Mouse (Mus musculus): ENCODE results near the gene Arl14ep. TPM values are rescaled to one million over a fixed set of nuclear protein-coding genes. Genes with fewer than 3 reads are reported as not detected.

Gene Arl14ep
- polyA plus RNA-seq, 1 experiment from 2014 or later, result 43.2 TPM

GRCm38 (mm10) chr2:106984945-106985344, 10.7 kb upstream of the Arl14ep start:
- 93% methylated on average over 2 of the region's 2 CpGs for WGBS
- no peak for DNase-seq (ENCODE audit: low spot score)
- H3K4me3 ChIP-seq (ENCODE audit: low read depth, low read length), result no peak overlapping the region
- ATAC-seq (ENCODE audit: low read depth), result no peak
- H3K27me3 ChIP-seq (replicated peaks; ENCODE audit: control insufficient read depth, insufficient read depth, low read length), result no peaks in the 10 kb centered on the region
- H3K9me3 ChIP-seq (ENCODE audit: control insufficient read depth, low read length), result no peaks in the 10 kb centered on the region
- H3K4me2 ChIP-seq (ENCODE audit: low read depth, low read length), result no peak overlapping the region
- H3K9ac ChIP-seq (ENCODE audit: low read depth, low read length), result no peak overlapping the region
- H3K4me1 ChIP-seq (ENCODE audit: control insufficient read depth, insufficient read depth, low read length), result no peaks in the 10 kb centered on the region
- H3K27ac ChIP-seq (replicated peaks; ENCODE audit: low read depth, low read length), result no peak overlapping the region
- H3K36me3 ChIP-seq (ENCODE audit: control insufficient read depth, insufficient read depth, low read length), result no peaks in the 10 kb centered on the region

DNA sequence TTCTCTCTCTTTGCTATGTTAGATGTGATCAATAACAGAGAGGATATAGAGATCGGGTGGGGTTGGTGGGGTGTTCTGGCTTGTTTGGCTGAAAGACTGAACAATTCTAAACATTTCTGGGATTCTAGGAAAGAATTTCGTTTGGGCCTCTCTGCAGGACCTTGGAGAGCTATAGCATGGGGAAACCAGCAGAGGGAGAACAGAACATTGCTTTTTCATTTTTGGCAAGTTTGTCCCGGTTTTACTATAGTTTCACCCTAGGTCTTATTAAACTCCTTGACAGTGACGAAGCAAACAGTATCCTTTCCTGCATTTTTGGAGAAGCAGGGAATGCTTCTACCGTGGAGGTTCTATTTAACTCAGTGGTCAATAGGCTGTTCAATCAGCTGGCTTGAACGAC, 8.3 kb upstream of the Arl14ep start:
- DNase-seq (ENCODE audit: low spot score), result peak; percentile 17

DNA sequence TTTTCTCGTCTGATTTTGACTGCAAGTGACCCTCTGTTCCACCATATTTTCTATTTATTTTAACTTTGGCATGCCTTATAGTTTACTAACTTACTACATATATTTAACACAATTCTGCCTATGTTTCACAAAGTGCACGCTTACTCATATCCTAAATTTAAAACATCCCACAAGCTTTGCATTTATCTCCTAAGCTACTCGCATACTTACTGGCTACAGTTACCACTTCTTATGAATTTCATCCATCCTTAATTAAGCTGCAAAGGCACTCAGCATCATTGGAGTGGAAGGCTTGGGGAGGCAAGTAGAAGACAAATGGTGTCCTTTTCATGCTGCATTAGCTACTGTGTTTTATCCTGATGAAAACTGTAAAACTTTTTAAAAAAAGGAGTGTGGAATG, 2.2 kb upstream of the Arl14ep start:
- H3K27ac ChIP-seq (replicated peaks; ENCODE audit: low read depth, low read length), result no peak overlapping the region
- no peak for ATAC-seq (ENCODE audit: low read depth)
- no peaks in the 10 kb centered on the region for H3K9me3 ChIP-seq (ENCODE audit: control insufficient read depth, low read length)
- peaks cover 3% of the 10 kb centered on the region for H3K4me1 ChIP-seq (ENCODE audit: control insufficient read depth, insufficient read depth, low read length)
- H3K9ac ChIP-seq (ENCODE audit: low read depth, low read length), result no peak overlapping the region
- no peak for DNase-seq (ENCODE audit: low spot score)
- H3K36me3 ChIP-seq (ENCODE audit: control insufficient read depth, insufficient read depth, low read length), result no peaks in the 10 kb centered on the region
- no peak overlapping the region for H3K4me3 ChIP-seq (ENCODE audit: low read depth, low read length)
- WGBS, result 77% methylated on average over 3 of the region's 3 CpGs
- H3K27me3 ChIP-seq (replicated peaks; ENCODE audit: control insufficient read depth, insufficient read depth, low read length), result no peaks in the 10 kb centered on the region
- no peak overlapping the region for H3K4me2 ChIP-seq (ENCODE audit: low read depth, low read length)

More for the DNA sequence above, 8.3 kb upstream of the Arl14ep start:
- H3K9me3 ChIP-seq (ENCODE audit: control insufficient read depth, low read length), result no peaks in the 10 kb centered on the region
- H3K27me3 ChIP-seq (replicated peaks; ENCODE audit: control insufficient read depth, insufficient read depth, low read length), result no peaks in the 10 kb centered on the region
- H3K4me3 ChIP-seq (ENCODE audit: low read depth, low read length), result no peak overlapping the region
- ATAC-seq (ENCODE audit: low read depth), result no peak
- no peak overlapping the region for H3K4me2 ChIP-seq (ENCODE audit: low read depth, low read length)
- H3K4me1 ChIP-seq (ENCODE audit: control insufficient read depth, insufficient read depth, low read length), result no peaks in the 10 kb centered on the region
- no peaks in the 10 kb centered on the region for H3K36me3 ChIP-seq (ENCODE audit: control insufficient read depth, insufficient read depth, low read length)
- WGBS, result 37% methylated on average over 6 of the region's 6 CpGs
- H3K9ac ChIP-seq (ENCODE audit: low read depth, low read length), result no peak overlapping the region
- H3K27ac ChIP-seq (replicated peaks; ENCODE audit: low read depth, low read length), result no peak overlapping the region

- H3K27me3 ChIP-seq (replicated peaks; ENCODE audit: control insufficient read depth, insufficient read depth, low read length), result no peaks in the 10 kb centered on the region
- peak overlapping the region; percentile 82 for H3K9ac ChIP-seq (ENCODE audit: low read depth, low read length)
- ATAC-seq (ENCODE audit: low read depth) (no peak), DNase-seq (ENCODE audit: low spot score) (peak; percentile 20)
- peak overlapping the region; percentile 57 for H3K4me3 ChIP-seq (ENCODE audit: low read depth, low read length)
- peaks cover 7% of the 10 kb centered on the region for H3K36me3 ChIP-seq (ENCODE audit: control insufficient read depth, insufficient read depth, low read length)
- 55% methylated on average over 17 of the region's 17 CpGs for WGBS
- H3K27ac ChIP-seq (replicated peaks; ENCODE audit: low read depth, low read length), result no peak overlapping the region
- peak overlapping the region; percentile 57 for H3K4me2 ChIP-seq (ENCODE audit: low read depth, low read length)
- H3K9me3 ChIP-seq (ENCODE audit: control insufficient read depth, low read length), result no peaks in the 10 kb centered on the region
- peaks cover 3% of the 10 kb centered on the region for H3K4me1 ChIP-seq (ENCODE audit: control insufficient read depth, insufficient read depth, low read length)
Observed at GRCm38 (mm10) chr2:106973332-106973958, 779 bp downstream of the Arl14ep start.

- Histone ChIP-seq H3K9ac (ENCODE audit: low read depth, low read length) (no peak overlapping the region), H3K4me2 (ENCODE audit: low read depth, low read length) (peak overlapping the region; percentile 57; the same call in 1 of the 2 replicates), H3K4me1 (ENCODE audit: control insufficient read depth, insufficient read depth, low read length) (peaks cover 3% of the 10 kb centered on the region), H3K9me3 (ENCODE audit: control insufficient read depth, low read length) (no peaks in the 10 kb centered on the region), H3K36me3 (ENCODE audit: control insufficient read depth, insufficient read depth, low read length) (peaks cover 13% of the 10 kb centered on the region), H3K27me3 (replicated peaks; ENCODE audit: control insufficient read depth, insufficient read depth, low read length) (no peaks in the 10 kb centered on the region), H3K4me3 (ENCODE audit: low read depth, low read length) (peak overlapping the region; percentile 57), H3K27ac (replicated peaks; ENCODE audit: low read depth, low read length) (no peak overlapping the region)
- ATAC-seq (ENCODE audit: low read depth) (no peak), DNase-seq (ENCODE audit: low spot score) (no peak)
- 92% methylated on average over 6 of the region's 6 CpGs for WGBS
Observed at GRCm38 (mm10) chr2:106972851-106973250, 1.4 kb downstream of the Arl14ep start.

GRCm38 (mm10) chr2:106970971-106971370, 3.3 kb downstream of the Arl14ep start:
- Histone ChIP-seq H3K4me2 (ENCODE audit: low read depth, low read length) (no peak overlapping the region), H3K9me3 (ENCODE audit: control insufficient read depth, low read length) (no peaks in the 10 kb centered on the region), H3K27ac (replicated peaks; ENCODE audit: low read depth, low read length) (no peak overlapping the region), H3K4me1 (ENCODE audit: control insufficient read depth, insufficient read depth, low read length) (peaks cover 3% of the 10 kb centered on the region), H3K4me3 (ENCODE audit: low read depth, low read length) (no peak overlapping the region), H3K27me3 (replicated peaks; ENCODE audit: control insufficient read depth, insufficient read depth, low read length) (no peaks in the 10 kb centered on the region), H3K36me3 (ENCODE audit: control insufficient read depth, insufficient read depth, low read length) (peaks cover 31% of the 10 kb centered on the region), H3K9ac (ENCODE audit: low read depth, low read length) (no peak overlapping the region)
- DNase-seq (ENCODE audit: low spot score), result no peak
- no peak for ATAC-seq (ENCODE audit: low read depth)
- 96% methylated on average over 12 of the region's 12 CpGs for WGBS

GRCm38 (mm10) chr2:106968320-106968719, 5.9 kb downstream of the Arl14ep start:
- 72% methylated on average over 6 of the region's 6 CpGs for WGBS

DNA sequence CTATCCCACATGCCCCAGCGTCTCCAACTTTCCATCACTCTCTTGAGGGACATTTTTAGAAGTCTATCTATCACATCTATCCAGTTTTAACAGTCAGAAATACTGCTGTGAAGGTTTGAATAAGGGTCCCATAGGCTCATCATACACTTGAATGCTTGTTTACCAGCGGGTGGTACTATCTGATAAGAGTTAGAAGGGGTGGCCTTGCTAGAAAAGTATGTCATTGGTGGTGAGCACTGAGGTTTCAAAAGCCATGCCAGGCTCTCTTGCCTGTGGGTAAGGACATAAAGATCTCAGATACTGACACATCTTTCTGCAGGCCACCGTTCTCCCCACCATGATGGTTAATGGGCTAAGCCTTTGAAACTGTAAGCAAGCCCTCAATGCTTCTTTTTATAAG, 10.7 kb downstream of the Arl14ep start:
- no peak overlapping the region for H3K4me3 ChIP-seq (ENCODE audit: low read depth, low read length)
- WGBS, result 88% methylated on average over 3 of the region's 3 CpGs
- peaks cover 53% of the 10 kb centered on the region for H3K36me3 ChIP-seq (ENCODE audit: control insufficient read depth, insufficient read depth, low read length)
- DNase-seq (ENCODE audit: low spot score) (no peak), ATAC-seq (ENCODE audit: low read depth) (no peak)
- no peak overlapping the region for H3K27ac ChIP-seq (replicated peaks; ENCODE audit: low read depth, low read length)
- no peak overlapping the region for H3K4me2 ChIP-seq (ENCODE audit: low read depth, low read length)
- H3K27me3 ChIP-seq (replicated peaks; ENCODE audit: control insufficient read depth, insufficient read depth, low read length), result no peaks in the 10 kb centered on the region
- H3K4me1 ChIP-seq (ENCODE audit: control insufficient read depth, insufficient read depth, low read length), result no peaks in the 10 kb centered on the region
- no peaks in the 10 kb centered on the region for H3K9me3 ChIP-seq (ENCODE audit: control insufficient read depth, low read length)
- no peak overlapping the region for H3K9ac ChIP-seq (ENCODE audit: low read depth, low read length)

More at GRCm38 (mm10) chr2:106968320-106968719, 5.9 kb downstream of the Arl14ep start:
- no peaks in the 10 kb centered on the region for H3K27me3 ChIP-seq (replicated peaks; ENCODE audit: control insufficient read depth, insufficient read depth, low read length)
- peaks cover under 1% of the 10 kb centered on the region; the same call in 1 of the 2 replicates for H3K4me1 ChIP-seq (ENCODE audit: control insufficient read depth, insufficient read depth, low read length)
- H3K36me3 ChIP-seq (ENCODE audit: control insufficient read depth, insufficient read depth, low read length), result peaks cover 51% of the 10 kb centered on the region
- no peaks in the 10 kb centered on the region for H3K9me3 ChIP-seq (ENCODE audit: control insufficient read depth, low read length)
- DNase-seq (ENCODE audit: low spot score) (peak; percentile 29), ATAC-seq (ENCODE audit: low read depth) (no peak)
- no peak overlapping the region for H3K9ac ChIP-seq (ENCODE audit: low read depth, low read length)
- H3K4me2 ChIP-seq (ENCODE audit: low read depth, low read length), result no peak overlapping the region
- no peak overlapping the region for H3K4me3 ChIP-seq (ENCODE audit: low read depth, low read length)
- H3K27ac ChIP-seq (replicated peaks; ENCODE audit: low read depth, low read length), result no peak overlapping the region

GRCm38 (mm10) chr2:106961650-106962049, 12.6 kb downstream of the Arl14ep start:
- H3K4me3 ChIP-seq (ENCODE audit: low read depth, low read length), result no peak overlapping the region
- no peak for DNase-seq (ENCODE audit: low spot score)
- 85% methylated on average over 3 of the region's 3 CpGs for WGBS
- H3K4me1 ChIP-seq (ENCODE audit: control insufficient read depth, insufficient read depth, low read length), result no peaks in the 10 kb centered on the region
- no peak overlapping the region for H3K9ac ChIP-seq (ENCODE audit: low read depth, low read length)
- H3K9me3 ChIP-seq (ENCODE audit: control insufficient read depth, low read length), result no peaks in the 10 kb centered on the region
- H3K27ac ChIP-seq (replicated peaks; ENCODE audit: low read depth, low read length), result no peak overlapping the region
- peaks cover 36% of the 10 kb centered on the region for H3K36me3 ChIP-seq (ENCODE audit: control insufficient read depth, insufficient read depth, low read length)
- H3K27me3 ChIP-seq (replicated peaks; ENCODE audit: control insufficient read depth, insufficient read depth, low read length), result no peaks in the 10 kb centered on the region
- H3K4me2 ChIP-seq (ENCODE audit: low read depth, low read length), result no peak overlapping the region
- ATAC-seq (ENCODE audit: low read depth), result no peak

Measured in embryonic facial prominence, embryonic 14.5 days (tissue).